Mouse (Mus musculus) C2C12 (cell line): ENCODE measurements at regions not wholly inside any gene's neighbourhood (a gene's known extent, or its start where the extent isn't known, plus 50 kb on each side); places are given as distances from the start of the nearest gene placed in this dataset.

ENCODE experiments used
- CEBPB ChIP-seq: IDR thresholded peaks from one replicate; pipeline ENCODE4 v1.6.1; 2011; ENCODE audit warnings: low read depth, mild to moderate bottlenecking, control low read depth, moderate library complexity
- CTCF ChIP-seq: IDR thresholded peaks from one replicate; pipeline ENCODE4 v1.5.1; 2011; ENCODE audit not compliant: control insufficient read depth, insufficient read depth, insufficient read length
- FOSL1 ChIP-seq: IDR thresholded peaks from one replicate; pipeline ENCODE4 v1.8.0; 2011; ENCODE audit warnings: mild to moderate bottlenecking, low read length; ENCODE audit not compliant: poor library complexity, insufficient read depth, severe bottlenecking
- MAX ChIP-seq: IDR thresholded peaks from one replicate; pipeline ENCODE4 v1.6.1; 2011; ENCODE audit warnings: mild to moderate bottlenecking, control low read depth
- MYOD1 ChIP-seq: IDR thresholded peaks from one replicate; pipeline ENCODE4 v1.6.1; 2011; ENCODE audit warnings: low read depth; ENCODE audit not compliant: control insufficient read depth, insufficient read length
- USF1 ChIP-seq: IDR thresholded peaks from one replicate; pipeline ENCODE4 v1.6.1; 2011; ENCODE audit warnings: low read depth, mild to moderate bottlenecking, control low read depth, moderate library complexity

DNA sequence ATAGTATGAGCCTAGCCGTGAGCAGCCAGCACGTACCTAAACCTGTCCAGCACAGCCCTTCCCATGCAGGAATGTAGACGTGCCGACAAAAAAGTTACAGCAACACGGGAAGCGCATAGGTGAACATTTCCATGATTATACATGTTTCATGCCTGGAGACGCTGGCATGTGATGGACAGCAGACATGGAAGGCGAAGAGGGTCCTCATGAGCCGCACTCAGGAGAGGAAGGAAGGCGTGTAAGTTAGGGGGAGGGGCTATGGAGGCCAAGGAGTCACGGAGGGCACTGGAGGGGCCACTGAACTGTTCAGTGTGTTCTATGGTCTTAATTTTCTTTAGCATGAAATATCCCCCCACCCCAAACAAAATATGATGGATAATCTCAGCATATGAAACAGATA, 257.2 kb downstream of the Cog6 start:
- TF ChIP-seq FOSL1 (no peak), CTCF (no peak), USF1 (no peak), CEBPB (no peak), MAX (no peak), MYOD1 (no peak)
